Mouse (Mus musculus) forebrain, embryonic 14.5 days (tissue): ENCODE data around the gene Ehd2. TPM values are rescaled to one million over a fixed set of nuclear protein-coding genes. Genes with fewer than 3 reads are reported as not detected.

Experiments used
- ATAC-seq: fragments of 200-750 bp; cut with Nextera tagmentation; 2 replicates; pipeline ENCODE4 v1.8.0; 2017; ENCODE audit warnings: mild to moderate bottlenecking, moderate library complexity
- DNase-seq: peaks from one replicate; pipeline ENCODE4 v3.0.0-alpha.2; 2015; ENCODE audit warnings: low spot score
- H3K27ac ChIP-seq: fragments of 300-500 bp; sonication (generic); 2 replicates; pipeline ENCODE4 v1.5.1; 2014; ENCODE audit warnings: low read depth, mild to moderate bottlenecking, control low read depth, low read length, moderate library complexity
- H3K27me3 ChIP-seq: fragments of 300-500 bp; sonication (generic); replicated peaks from 2 replicates; pipeline ENCODE4 v1.6.1; 2014; ENCODE audit warnings: low read length, control low read depth, mixed read lengths; ENCODE audit not compliant: control insufficient read depth, insufficient read depth
- H3K36me3 ChIP-seq: fragments of 300-500 bp; sonication (generic); 2 replicates; pipeline ENCODE4 v1.6.1; 2014; ENCODE audit warnings: low read length, control low read depth; ENCODE audit not compliant: control insufficient read depth, insufficient read depth
- H3K4me1 ChIP-seq: fragments of 300-500 bp; sonication (generic); 2 replicates; pipeline ENCODE4 v1.6.1; 2014; ENCODE audit warnings: antibody characterized with exemption, low read length, control low read depth; ENCODE audit not compliant: control insufficient read depth, insufficient read depth
- H3K4me2 ChIP-seq: fragments of 300-500 bp; sonication (generic); 2 replicates; pipeline ENCODE4 v1.6.1; 2014; ENCODE audit warnings: mild to moderate bottlenecking, control low read depth, low read length
- H3K4me3 ChIP-seq: fragments of 300-500 bp; sonication (generic); 2 replicates; pipeline ENCODE4 v1.5.1; 2014; ENCODE audit warnings: low read depth, low read length, control low read depth
- H3K9ac ChIP-seq: fragments of 300-500 bp; sonication (generic); 2 replicates; pipeline ENCODE4 v1.6.1; 2014; ENCODE audit warnings: mild to moderate bottlenecking, low read length, control low read depth, moderate library complexity
- H3K9me3 ChIP-seq: fragments of 300-500 bp; sonication (generic); replicated peaks from 2 replicates; pipeline ENCODE4 v1.6.1; 2016; ENCODE audit warnings: low read length, control low read depth, mixed read lengths; ENCODE audit not compliant: control insufficient read depth
- WGBS: fragments of 180-500 bp; shearing (Covaris S2); extraction: QIAGEN DNeasy Blood & Tissue Kit; methylation state at CpG from one replicate; pipeline ENCODE4 v1.1.7; 2014; 5-methylcytosine and 5-hydroxymethylcytosine counted together
- polyA plus RNA-seq: library from polyadenylated mRNA; unstranded; fragments of >200 nt; fragmentation: Nextera tagmentation; extraction: Ambion mirVana; gene quantifications from 2 replicates; pipeline ENCODE4 v1.2.1, GENCODE M21; 2014

Gene Ehd2
- polyA plus RNA-seq, 1 experiment from 2014 or later = 4.5 TPM

DNA sequence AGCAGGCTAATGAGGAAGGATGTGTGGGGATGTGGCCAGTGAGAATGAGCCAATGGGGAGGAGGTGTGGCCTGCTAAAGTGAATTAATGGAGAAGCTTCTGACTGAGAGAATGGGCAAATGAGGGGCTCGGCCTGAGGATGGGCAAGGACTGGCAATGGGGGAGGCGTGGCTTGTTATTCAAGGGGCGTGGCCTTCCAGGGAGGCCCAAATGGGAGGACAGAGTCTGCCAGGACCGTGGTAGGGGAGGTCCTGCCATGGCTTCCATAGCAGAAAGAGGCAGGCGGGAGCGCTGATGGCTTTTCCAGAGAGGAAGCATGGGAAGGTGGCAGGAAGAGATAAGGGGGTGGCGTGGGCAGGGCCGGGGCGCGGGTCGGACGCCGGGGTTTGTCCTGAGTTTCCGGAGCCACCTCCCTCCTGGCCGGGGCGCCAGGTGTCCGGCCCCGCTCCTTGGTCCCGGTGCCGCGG lies 12.4 kb downstream of the Ehd2 start:
- Histone ChIP-seq H3K9ac (peak overlapping the region; percentile 25; the same call in 1 of the 2 replicates), H3K9me3 (no peaks in the 10 kb centered on the region), H3K36me3 (no peaks in the 10 kb centered on the region), H3K4me1 (no peaks in the 10 kb centered on the region), H3K27me3 (no peaks in the 10 kb centered on the region), H3K4me2 (peak overlapping the region; percentile 36), H3K27ac (no peak overlapping the region), H3K4me3 (0 out of 2 replicates have a peak overlapping the region, but pooled peaks have one; percentile 2)
- ATAC-seq (peak; percentile 34; the same call in 1 of the 2 replicates), DNase-seq (peak; percentile 33)
- WGBS = 4% methylated on average over 21 of the region's 21 CpGs

DNA sequence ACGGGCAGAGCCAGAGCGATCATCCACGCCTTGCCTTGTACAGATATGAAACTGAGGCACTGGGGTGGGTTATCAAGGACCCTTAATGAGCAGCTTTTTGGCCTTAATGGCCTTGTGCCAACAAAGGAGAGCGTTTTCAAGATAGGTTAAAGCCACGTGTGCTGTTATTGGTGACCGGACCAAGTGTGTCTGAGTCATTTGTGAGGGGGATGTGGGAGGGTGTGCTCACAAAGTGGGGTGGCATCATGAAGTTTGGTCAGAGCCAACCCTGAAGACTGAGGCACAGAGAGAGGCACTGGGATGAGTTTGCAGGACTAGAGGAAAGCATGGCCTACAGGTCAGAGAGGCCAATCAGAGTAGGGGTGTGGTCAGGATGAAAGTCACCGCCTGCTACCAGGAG lies 12.9 kb downstream of the Ehd2 start:
- Histone ChIP-seq H3K27me3 (no peaks in the 10 kb centered on the region), H3K4me1 (no peaks in the 10 kb centered on the region), H3K4me3 (no peak overlapping the region), H3K27ac (no peak overlapping the region), H3K4me2 (no peak overlapping the region), H3K36me3 (no peaks in the 10 kb centered on the region), H3K9ac (no peak overlapping the region), H3K9me3 (no peaks in the 10 kb centered on the region)
- ATAC-seq (no peak), DNase-seq (no peak)
- WGBS = 89% methylated on average over 7 of the region's 7 CpGs

DNA sequence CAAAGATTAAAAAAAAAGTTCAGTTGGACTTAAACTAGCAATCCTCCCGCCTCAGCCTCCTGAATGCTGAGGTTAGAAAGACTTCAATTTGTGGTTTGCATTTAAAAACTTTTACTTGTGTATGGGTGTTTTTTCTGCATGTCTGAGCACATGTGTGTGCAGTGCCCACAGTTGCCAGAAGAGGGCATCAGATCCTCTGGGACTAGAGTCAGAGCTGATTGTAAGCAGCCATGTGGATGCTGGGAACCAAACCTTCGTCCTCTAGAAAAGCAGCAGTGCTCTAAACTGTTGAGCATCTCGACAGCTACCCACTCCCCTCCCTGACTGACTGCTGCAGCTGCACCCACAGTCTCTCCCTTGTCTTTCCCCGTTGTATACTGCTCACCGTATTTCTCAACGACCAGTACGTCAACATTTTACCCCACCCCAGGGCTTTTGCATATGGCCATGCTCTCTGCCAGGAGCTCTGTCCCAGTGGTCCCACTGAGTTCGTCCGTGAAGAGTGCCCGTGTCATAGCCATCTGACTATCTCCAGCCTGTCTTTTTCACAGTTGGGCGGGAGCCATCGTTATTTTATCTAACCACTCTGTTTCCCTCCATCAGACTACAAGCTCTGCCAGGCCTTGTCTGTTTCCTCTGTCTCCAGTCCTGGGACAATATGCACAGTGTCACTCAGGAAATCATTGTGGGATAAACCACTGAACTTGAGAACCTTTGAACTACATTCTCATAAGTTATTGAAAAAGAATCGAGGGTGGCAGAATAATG lies 13.9 kb downstream of the Ehd2 start:
- ATAC-seq = no peak

DNA sequence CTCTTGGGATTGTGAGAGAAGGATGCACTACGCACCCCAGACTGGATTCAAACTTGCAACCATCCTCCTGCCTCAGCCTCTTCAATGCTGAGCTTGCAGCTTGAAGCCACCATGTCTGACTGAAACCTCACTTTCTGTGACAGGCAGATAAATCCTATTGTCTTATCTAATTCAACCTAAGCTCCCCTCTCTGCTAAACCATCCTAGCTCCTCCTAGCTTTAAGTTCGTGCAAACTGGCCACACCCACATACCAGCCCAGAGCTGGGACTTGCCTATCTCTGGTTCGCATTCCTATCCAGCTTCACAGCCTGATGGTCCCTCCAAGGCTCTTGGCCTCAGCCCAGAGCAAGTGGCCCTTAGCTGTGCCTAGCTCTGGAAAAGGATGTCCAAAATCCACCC lies 15.0 kb downstream of the Ehd2 start:
- 79% methylated on average over 3 of the region's 3 CpGs for WGBS
- no peak overlapping the region for H3K9ac ChIP-seq
- DNase-seq (no peak), ATAC-seq (no peak)
- no peaks in the 10 kb centered on the region for H3K4me1 ChIP-seq
- no peak overlapping the region for H3K4me3 ChIP-seq
- H3K36me3 ChIP-seq = no peaks in the 10 kb centered on the region
- no peak overlapping the region for H3K27ac ChIP-seq
- no peaks in the 10 kb centered on the region for H3K27me3 ChIP-seq
- no peaks in the 10 kb centered on the region for H3K9me3 ChIP-seq
- H3K4me2 ChIP-seq = no peak overlapping the region

More for the DNA sequence above, 13.9 kb downstream of the Ehd2 start:
- Histone ChIP-seq H3K27me3 (no peaks in the 10 kb centered on the region), H3K27ac (no peak overlapping the region), H3K9me3 (no peaks in the 10 kb centered on the region), H3K4me1 (no peaks in the 10 kb centered on the region), H3K4me2 (no peak overlapping the region), H3K9ac (no peak overlapping the region), H3K4me3 (no peak overlapping the region), H3K36me3 (no peaks in the 10 kb centered on the region)
- DNase-seq = no peak
- WGBS = 94% methylated on average over 13 of the region's 13 CpGs

DNA sequence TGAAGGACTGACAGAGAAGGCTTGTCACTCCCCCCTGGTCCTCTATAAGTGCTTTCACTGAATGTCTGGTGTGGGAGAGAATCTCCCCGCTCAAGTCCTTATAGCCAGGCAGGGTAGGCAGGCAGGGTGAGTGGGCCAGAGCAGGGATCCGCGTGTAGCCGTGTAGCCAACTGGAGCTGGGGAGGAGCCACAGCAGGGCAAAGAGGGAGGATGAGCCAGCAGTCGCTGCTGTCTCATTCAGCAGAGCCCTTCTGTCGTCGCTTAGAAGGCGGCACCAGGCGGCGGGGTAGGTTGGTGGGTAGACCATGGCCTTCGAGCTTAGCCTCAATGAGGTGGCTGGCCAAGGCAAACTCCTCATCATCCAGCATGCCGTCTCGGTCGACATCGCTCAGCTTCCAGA lies 17.4 kb downstream of the Ehd2 start:
- Histone ChIP-seq H3K36me3 (no peaks in the 10 kb centered on the region), H3K27ac (no peak overlapping the region), H3K9me3 (no peaks in the 10 kb centered on the region), H3K4me3 (no peak overlapping the region), H3K4me2 (no peak overlapping the region), H3K9ac (no peak overlapping the region), H3K4me1 (peaks cover 1% of the 10 kb centered on the region), H3K27me3 (no peaks in the 10 kb centered on the region)
- 83% methylated on average over 15 of the region's 15 CpGs for WGBS
- ATAC-seq (no peak), DNase-seq (no peak)

DNA sequence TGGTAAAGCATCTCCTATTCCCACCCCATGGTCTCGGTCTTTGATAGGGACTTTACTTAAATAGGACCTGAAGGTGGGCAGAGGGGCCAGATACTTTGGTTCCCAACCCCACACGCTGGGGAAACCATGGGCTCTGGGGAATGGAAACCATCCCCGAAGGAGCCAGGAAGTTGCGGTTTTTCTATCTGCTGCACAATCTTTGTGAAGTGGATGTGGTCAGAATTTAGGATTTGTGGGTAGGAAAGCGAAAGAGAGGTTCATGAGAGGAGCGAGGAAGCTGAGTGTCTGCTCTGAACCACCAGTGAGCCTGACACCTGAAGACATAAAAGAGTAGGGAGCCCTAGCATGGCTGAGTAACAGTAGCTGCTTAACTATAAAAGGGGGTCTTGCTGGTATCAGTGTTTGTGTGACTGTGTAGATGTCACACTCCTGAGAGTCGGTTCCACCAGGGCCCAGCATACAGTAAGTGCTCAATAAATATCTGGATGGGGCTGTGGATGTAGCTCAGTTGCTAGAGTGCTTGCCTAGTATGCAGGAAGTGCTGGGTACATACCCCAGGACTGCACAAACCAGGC lies 18.1 kb downstream of the Ehd2 start:
- ATAC-seq = no peak
- Histone ChIP-seq H3K36me3 (peaks cover 2% of the 10 kb centered on the region; the same call in 1 of the 2 replicates), H3K27ac (no peak overlapping the region), H3K4me1 (peaks cover 6% of the 10 kb centered on the region), H3K9me3 (no peaks in the 10 kb centered on the region), H3K4me3 (no peak overlapping the region), H3K27me3 (no peaks in the 10 kb centered on the region), H3K4me2 (no peak overlapping the region), H3K9ac (no peak overlapping the region)
- no peak for DNase-seq
- WGBS = 87% methylated on average over 7 of the region's 7 CpGs

DNA sequence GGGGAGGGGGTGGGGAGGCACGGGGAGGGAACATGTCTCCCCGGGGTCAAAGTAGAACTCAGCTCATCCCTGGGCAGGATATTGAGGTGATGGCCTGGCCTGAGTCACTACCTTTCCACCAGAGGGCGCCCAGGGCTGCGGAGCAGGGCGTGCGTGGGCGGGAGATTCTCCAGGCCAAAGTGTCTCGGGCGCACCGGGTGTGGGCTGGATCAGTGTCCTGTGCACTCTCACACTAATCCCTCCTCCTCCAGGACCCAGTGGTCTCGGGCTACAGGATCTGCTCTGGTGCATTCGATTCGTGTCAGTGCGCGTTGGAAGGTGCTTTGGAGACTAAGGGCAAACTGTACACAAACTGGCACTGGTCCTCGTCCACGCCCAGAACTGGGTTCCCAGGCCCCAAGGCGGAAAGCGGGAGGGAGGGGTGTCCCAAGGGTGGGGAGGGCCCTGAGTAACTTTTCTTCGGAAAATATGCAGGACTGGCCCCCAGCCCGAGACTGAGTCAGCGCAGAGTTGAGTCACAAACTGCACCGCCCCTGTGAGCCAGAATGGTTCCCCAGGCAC lies 18.9 kb downstream of the Ehd2 start:
- 9% methylated on average over 23 of the region's 23 CpGs for WGBS
- ATAC-seq (no peak), DNase-seq (peak; percentile 54)
- no peak overlapping the region for H3K4me3 ChIP-seq
- H3K4me2 ChIP-seq = peak overlapping the region; percentile 38
- H3K9me3 ChIP-seq = no peaks in the 10 kb centered on the region
- no peaks in the 10 kb centered on the region for H3K27me3 ChIP-seq
- peaks cover 6% of the 10 kb centered on the region for H3K4me1 ChIP-seq
- peak overlapping the region; percentile 13; the same call in 1 of the 2 replicates for H3K9ac ChIP-seq
- no peak overlapping the region for H3K27ac ChIP-seq
- peaks cover 11% of the 10 kb centered on the region for H3K36me3 ChIP-seq

DNA sequence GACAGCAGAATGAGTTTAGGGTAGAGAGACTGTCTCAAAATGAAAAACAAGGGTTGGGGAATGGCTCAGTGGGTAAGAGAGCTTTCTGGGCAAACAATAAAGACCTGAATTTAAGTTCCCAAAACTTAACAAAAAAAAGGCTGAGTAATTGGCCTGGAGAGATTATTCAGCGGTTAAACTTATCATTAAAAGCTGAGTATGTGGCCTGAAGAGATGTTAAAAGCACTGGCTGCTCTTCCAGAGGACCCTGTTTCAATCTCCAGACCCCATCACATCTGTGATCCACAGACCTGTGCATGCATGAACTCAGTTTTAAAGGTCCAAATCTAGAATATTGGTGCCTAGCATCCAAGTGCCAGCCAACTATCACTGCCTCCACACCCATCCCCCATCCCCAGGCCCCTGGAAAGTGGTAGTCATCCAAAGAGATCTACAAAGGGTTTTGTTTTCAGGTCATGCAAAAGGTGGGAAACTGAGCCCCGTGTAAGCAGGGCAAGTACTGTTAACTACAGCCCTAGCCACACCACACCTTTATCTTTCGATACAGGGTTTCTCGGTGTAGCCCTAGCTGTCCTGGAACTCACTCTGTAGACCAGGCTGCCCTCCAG lies 19.6 kb downstream of the Ehd2 start:
- peaks cover 6% of the 10 kb centered on the region for H3K4me1 ChIP-seq
- WGBS = 39% methylated on average over 4 of the region's 4 CpGs
- H3K27ac ChIP-seq = no peak overlapping the region
- DNase-seq (no peak), ATAC-seq (no peak)
- no peaks in the 10 kb centered on the region for H3K27me3 ChIP-seq
- no peaks in the 10 kb centered on the region for H3K9me3 ChIP-seq
- no peak overlapping the region for H3K4me2 ChIP-seq
- no peak overlapping the region for H3K4me3 ChIP-seq
- H3K36me3 ChIP-seq = peaks cover 18% of the 10 kb centered on the region
- no peak overlapping the region for H3K9ac ChIP-seq
